ENCODE assay signal across 34 mouse cellular contexts in genomic region chr8:67569115-67569514, GRCm38 (mm10). TPM values are rescaled to one million over a fixed set of nuclear protein-coding genes. Genes with fewer than 3 reads are reported as not detected.
DNase-seq lines count a peak whose midpoint lies in the region; ATAC-seq and TF ChIP-seq lines count a peak whose summit lies in the region.
"Had no signal": no experiment of that assay in that cellular context is flagged by ENCODE, and none has a peak within 500 bp of the region (broad histone marks: within the 10 kb centered on the region; RNA-seq: fewer than 3 reads in every experiment).

No protein-coding gene starts in this region.

- H3K36me3 ChIP-seq in MEL (ENCODE audit: control insufficient read depth in 1 of 2, insufficient read depth in 2 of 2, low read length in 2 of 2) = peaks cover 0 to 33% of the 10 kb centered on the region in 2 experiments; a peak in 2 of 4 replicates
- H3K36me3 ChIP-seq in liver, embryonic 16.5 days (ENCODE audit: control insufficient read depth, insufficient read depth) = no peaks in the 10 kb centered on the region
- H3K36me3 ChIP-seq in midbrain, embryonic 10.5 days = no peaks in the 10 kb centered on the region
- H3K36me3 ChIP-seq: embryonic facial prominence, embryonic 15.5 days; forebrain, embryonic 10.5 days; hindbrain, embryonic 15.5 days; lung, embryonic 15.5 days; neural tube, embryonic 13.5 days had no signal

- no peaks in the 10 kb centered on the region for H3K9me3 ChIP-seq in MEL (replicated peaks; ENCODE audit: insufficient read depth, low read length)
- H3K9me3 ChIP-seq in liver, embryonic 16.5 days (replicated peaks; ENCODE audit: control insufficient read depth, low read length) = no peaks in the 10 kb centered on the region
- no peaks in the 10 kb centered on the region for H3K9me3 ChIP-seq in midbrain, embryonic 10.5 days (replicated peaks)
- H3K9me3 ChIP-seq: embryonic facial prominence, embryonic 15.5 days; forebrain, embryonic 10.5 days; hindbrain, embryonic 15.5 days; lung, embryonic 15.5 days; neural tube, embryonic 13.5 days had no signal

- no peak for TF ChIP-seq CTCF in MEL (IDR thresholded peaks at IDR 0.05 in 2 of 3, conservative IDR thresholded peaks at IDR 0.05 in 1 of 3; ENCODE audit: control insufficient read depth in 1 of 3, insufficient read depth in 1 of 3, low read depth in 2 of 3, low read length in 3 of 3, poor library complexity in 1 of 3, severe bottlenecking in 1 of 3)

- no peak for TF ChIP-seq RAD21 in MEL (IDR thresholded peaks at IDR 0.05; ENCODE audit: low read depth, low read length)

- DNase-seq in MEL (ENCODE audit: low read depth, low spot score) (peak; percentile 78), liver (peak; percentile 85)
- peak; percentile 12 for DNase-seq in c-Kit-positive CD71-negative TER-119-negative erythroid progenitor cells, embryonic 14.5 days (ENCODE audit: low read depth)
- no peak for DNase-seq in gastrocnemius, adult 8-10 months (ENCODE audit: low spot score in 2 of 2)
- no peak for DNase-seq in layer of hippocampus, postnatal 36 days
- no peak for DNase-seq in midbrain, embryonic 10.5 days (ENCODE audit: low spot score)
- DNase-seq in urinary bladder, adult 18-20 months (ENCODE audit: low spot score in 2 of 2) = no peak
- DNase-seq: adrenal gland, postnatal 14 days; cerebellum, adult 11-12 months; cerebellum, postnatal 25 days; gastrocnemius, adult 2 months; kidney, adult 9 months; kidney, postnatal 14 days; lung, postnatal 36 days; right cerebral cortex, adult 18-20 months had no signal

- TF ChIP-seq POLR2A in MEL (IDR thresholded peaks at IDR 0.05; ENCODE audit: control insufficient read depth in 1 of 2, insufficient read depth in 1 of 2, low read depth in 1 of 2, low read length in 2 of 2, poor library complexity in 1 of 2) = no peak

- no peaks in the 10 kb centered on the region for H3K79me2 ChIP-seq in MEL (ENCODE audit: control insufficient read depth, insufficient read depth, low read length, poor library complexity)

- H3K4me3 ChIP-seq in MEL (ENCODE audit: control insufficient read depth in 1 of 2, insufficient read depth in 1 of 2, low read depth in 2 of 2, low read length in 2 of 2) = no peak overlapping the region
- no peak overlapping the region for H3K4me3 ChIP-seq in liver, embryonic 16.5 days (ENCODE audit: low read depth, low read length)
- no peak overlapping the region for H3K4me3 ChIP-seq in midbrain, embryonic 10.5 days
- H3K4me3 ChIP-seq: embryonic facial prominence, embryonic 15.5 days; forebrain, embryonic 10.5 days; gastrocnemius, adult 2 months; hindbrain, embryonic 15.5 days; lung, embryonic 15.5 days; myocyte; neural tube, embryonic 13.5 days had no signal

- H3K27ac ChIP-seq in MEL (ENCODE audit: control insufficient read depth, low read depth, low read length) = peak overlapping the region; percentile 98
- H3K27ac ChIP-seq in liver, embryonic 16.5 days (ENCODE audit: low read length) = peak overlapping the region; percentile 93
- H3K27ac ChIP-seq in midbrain, embryonic 10.5 days (replicated peaks) = no peak overlapping the region
- H3K27ac ChIP-seq: embryonic facial prominence, embryonic 15.5 days; forebrain, embryonic 10.5 days; gastrocnemius, adult 2 months; hindbrain, embryonic 15.5 days; lung, embryonic 15.5 days; neural tube, embryonic 13.5 days had no signal

- peaks cover 17 to 41% of the 10 kb centered on the region in 2 experiments for H3K4me1 ChIP-seq in MEL (ENCODE audit: control insufficient read depth in 1 of 2, insufficient read depth in 2 of 2, low read length in 2 of 2)
- H3K4me1 ChIP-seq in liver, embryonic 16.5 days (ENCODE audit: control insufficient read depth, low read depth, low read length) = peaks cover 30% of the 10 kb centered on the region
- H3K4me1 ChIP-seq in midbrain, embryonic 10.5 days = no peaks in the 10 kb centered on the region
- H3K4me1 ChIP-seq: embryonic facial prominence, embryonic 15.5 days; forebrain, embryonic 10.5 days; hindbrain, embryonic 15.5 days; lung, embryonic 15.5 days; neural tube, embryonic 13.5 days had no signal

- no peaks in the 10 kb centered on the region for H3K27me3 ChIP-seq in MEL (ENCODE audit: control insufficient read depth in 1 of 2, insufficient read depth in 2 of 2, low read length in 2 of 2)
- no peaks in the 10 kb centered on the region for H3K27me3 ChIP-seq in liver, embryonic 16.5 days (ENCODE audit: control insufficient read depth, insufficient read depth, low read depth, low read length)
- no peaks in the 10 kb centered on the region for H3K27me3 ChIP-seq in midbrain, embryonic 10.5 days (ENCODE audit: low read depth, poor library complexity, severe bottlenecking)
- H3K27me3 ChIP-seq: embryonic facial prominence, embryonic 15.5 days; hindbrain, embryonic 15.5 days; lung, embryonic 15.5 days; neural tube, embryonic 13.5 days had no signal

- peak; percentile 73 for ATAC-seq in liver, embryonic 16.5 days (ENCODE audit: low read depth)
- ATAC-seq: midbrain, embryonic 16.5 days had no signal

- no peak overlapping the region for H3K9ac ChIP-seq in MEL (ENCODE audit: control insufficient read depth, low read depth, low read length, poor library complexity, severe bottlenecking)
- peak overlapping the region; percentile 47 for H3K9ac ChIP-seq in liver, embryonic 16.5 days (ENCODE audit: low read depth, low read length)
- H3K9ac ChIP-seq: embryonic facial prominence, embryonic 15.5 days; hindbrain, embryonic 15.5 days; lung, embryonic 15.5 days; neural tube, embryonic 13.5 days had no signal

- TF ChIP-seq EP300 in MEL (IDR thresholded peaks at IDR 0.05; ENCODE audit: low read depth in 1 of 2, low read length in 2 of 2) = peak; percentile 60 to 89

- 22% methylated on average over 6 of the region's 6 CpGs for WGBS in liver, embryonic 16.5 days (ENCODE audit: insufficient replicate concordance)
- 92% methylated on average over 6 of the region's 6 CpGs for WGBS in midbrain, embryonic 10.5 days

- H3K4me2 ChIP-seq in liver, embryonic 16.5 days (ENCODE audit: low read depth, low read length) = peak overlapping the region; percentile 37
- H3K4me2 ChIP-seq: embryonic facial prominence, embryonic 15.5 days; heart, embryonic 11.5 days; hindbrain, embryonic 15.5 days; lung, embryonic 15.5 days; neural tube, embryonic 13.5 days had no signal

TF ChIP-seq in MEL, 35 proteins besides CTCF, POLR2A, EP300 and RAD21:
- TF ChIP-seq TAL1 (IDR thresholded peaks at IDR 0.05; ENCODE audit: low read length) (peak; percentile 57), GATA1 (IDR thresholded peaks at IDR 0.05; ENCODE audit: low read depth, low read length) (peak; percentile 66; the same call in 1 of the 2 replicates), CHD2 (IDR thresholded peaks at IDR 0.05; ENCODE audit: low read length) (no peak), MYC (IDR thresholded peaks at IDR 0.05; ENCODE audit: low read depth, low read length) (no peak), TCF12 (IDR thresholded peaks at IDR 0.05; ENCODE audit: low read depth, low read length) (peak; percentile 96), MAZ (IDR thresholded peaks at IDR 0.05; ENCODE audit: low read depth, low read length) (no peak), POLR2AphosphoS5 (IDR thresholded peaks at IDR 0.05; ENCODE audit: borderline replicate concordance, low read depth, low read length) (no peak), MXI1 (IDR thresholded peaks at IDR 0.05; ENCODE audit: low read depth, low read length) (peak; percentile 26; the same call in 1 of the 2 replicates), RCOR1 (IDR thresholded peaks at IDR 0.05; ENCODE audit: low read depth, low read length) (no peak), ETS1 (IDR thresholded peaks at IDR 0.05; ENCODE audit: low read depth, low read length) (peak; percentile 87), SIN3A (IDR thresholded peaks at IDR 0.05; ENCODE audit: low read length) (peak; percentile 39; the same call in 1 of the 2 replicates), E2F4 (IDR thresholded peaks at IDR 0.05; ENCODE audit: borderline replicate concordance, low read depth, low read length) (no peak), MYB (IDR thresholded peaks at IDR 0.05; ENCODE audit: low read depth, low read length) (peak; percentile 31; the same call in 1 of the 2 replicates)

RNA-seq across cellular contexts. Expression of gene Nat3, which starts 45.5 kb away (rescaled TPM):
- not detected in 2 replicates for total RNA-seq in MEL (2012; rRNA removed)
- polyA plus RNA-seq in MEL (2012; ENCODE audit: insufficient read depth in 1 of 2, insufficient read length in 2 of 2, low read depth in 1 of 2, low replicate concordance in 2 of 2, missing spikeins in 1 of 2) = not detected
- not detected in 2 replicates for polyA plus RNA-seq in liver, embryonic 16.5 days (2015; fragmentation: Nextera tagmentation; extraction: Ambion mirVana)
- total RNA-seq in gastrocnemius, adult 8-10 months (2022) = not detected
- not detected for total RNA-seq in layer of hippocampus, postnatal 36 days (2021)
- not detected in 2 replicates for polyA plus RNA-seq in midbrain, embryonic 10.5 days (2016; fragmentation: Nextera tagmentation; extraction: Ambion mirVana)
- total RNA-seq: adrenal gland, postnatal 14 days; gastrocnemius, adult 2 months; hematopoietic stem cell, adult 5-6 weeks; layer of hippocampus, adult 18-20 months; layer of hippocampus, postnatal 25 days; left cerebral cortex, postnatal 14 days had no signal
- polyA plus RNA-seq: C2C12; embryonic facial prominence, embryonic 15.5 days; forebrain, embryonic 10.5 days; gonadal fat pad, adult 2 months; heart, embryonic 11.5 days; hindbrain, embryonic 15.5 days; intestine, embryonic 14.5 days; limb, embryonic 14.5 days; lung, embryonic 15.5 days; midbrain, embryonic 16.5 days; myocyte; neural tube, embryonic 13.5 days; small intestine, adult 2 months; thymus, postnatal 0 days had no signal

Comparison
In these comparisons a context has a peak if more than half of its experiments do, and no peak if none do; other contexts are left out.
1. DNase-seq: peak in MEL (single experiment), c-Kit-positive CD71-negative TER-119-negative erythroid progenitor cells, embryonic 14.5 days (single experiment) and liver (single experiment); none in gastrocnemius, adult 8-10 months (0 of 2), layer of hippocampus, postnatal 36 days (0 of 2), midbrain, embryonic 10.5 days (single experiment) and urinary bladder, adult 18-20 months (0 of 2).